Mouse (Mus musculus): ENCODE results near the gene Gm26657.
A peak's percentile ranks its signal among the peaks of the same experiment; 100 is the strongest.

Gene Gm26657

DNA sequence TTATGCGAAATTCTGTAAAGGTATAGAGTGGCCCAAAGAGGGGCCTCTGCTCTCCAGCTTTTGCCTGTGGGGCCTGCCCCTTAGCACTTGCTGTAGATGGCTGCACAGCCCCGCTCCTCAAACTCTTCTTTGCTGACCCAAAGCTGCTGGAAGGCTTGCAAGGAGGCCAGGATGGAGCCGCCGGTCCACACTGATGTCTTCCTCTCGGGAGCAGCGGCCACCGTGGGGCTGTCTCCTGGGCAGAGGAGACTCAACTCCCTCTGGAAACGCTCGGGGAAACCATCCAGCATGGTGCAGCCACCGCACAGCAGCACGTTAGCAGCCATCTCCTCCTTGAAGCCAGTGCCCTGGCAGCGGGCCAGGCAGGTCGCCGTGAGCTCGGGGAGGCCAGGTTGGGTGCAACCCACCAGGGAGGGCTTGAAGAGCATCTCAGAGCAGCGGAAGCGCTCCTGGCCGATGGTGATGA, at the start of gene Gm26657:
Gene Gm26657, plus strand, starts transcription at position 51 of the 466 bp plus-strand sequence.
- no peak for DNase-seq

DNA sequence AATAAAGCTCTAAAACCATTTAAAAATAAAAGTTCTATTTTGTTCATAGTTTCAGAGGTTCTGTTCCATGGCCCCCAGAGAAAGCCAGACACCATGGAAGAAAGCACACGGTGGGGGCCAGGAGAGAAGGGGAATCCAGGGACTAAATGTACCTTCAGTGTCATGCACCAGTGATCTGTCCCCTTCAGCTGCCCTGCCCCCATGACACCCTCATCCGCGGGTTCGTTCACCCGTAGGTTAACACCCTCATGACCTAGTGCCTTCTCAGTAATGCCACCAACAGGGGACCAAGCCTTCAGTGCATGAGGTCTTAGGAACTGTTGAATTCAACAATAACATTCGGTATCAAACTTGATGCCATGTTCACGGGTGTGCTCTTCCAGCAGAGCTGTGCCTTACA, 43.5 kb upstream of the Gm26657 start:
- DNase-seq = no peak

DNA sequence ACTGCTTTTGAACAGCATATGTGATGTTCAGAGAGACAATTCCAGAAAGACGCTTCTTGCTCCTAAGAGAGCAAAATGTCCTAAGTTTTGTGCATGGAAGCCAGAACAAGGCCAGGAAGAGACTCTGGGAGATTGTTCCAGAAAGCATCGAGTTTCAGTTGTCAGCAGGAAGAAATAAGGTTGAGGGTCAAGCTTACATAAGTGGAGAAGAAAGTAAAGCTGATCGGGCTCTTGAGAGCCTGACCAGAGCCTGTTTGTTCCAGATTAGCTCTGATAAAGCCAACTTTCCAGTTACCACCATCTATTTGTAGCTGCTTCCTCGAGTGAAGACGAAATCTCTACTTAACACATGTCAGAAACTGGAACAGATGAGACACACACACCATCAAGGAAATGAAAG, 41.2 kb upstream of the Gm26657 start:
- DNase-seq = no peak

DNA sequence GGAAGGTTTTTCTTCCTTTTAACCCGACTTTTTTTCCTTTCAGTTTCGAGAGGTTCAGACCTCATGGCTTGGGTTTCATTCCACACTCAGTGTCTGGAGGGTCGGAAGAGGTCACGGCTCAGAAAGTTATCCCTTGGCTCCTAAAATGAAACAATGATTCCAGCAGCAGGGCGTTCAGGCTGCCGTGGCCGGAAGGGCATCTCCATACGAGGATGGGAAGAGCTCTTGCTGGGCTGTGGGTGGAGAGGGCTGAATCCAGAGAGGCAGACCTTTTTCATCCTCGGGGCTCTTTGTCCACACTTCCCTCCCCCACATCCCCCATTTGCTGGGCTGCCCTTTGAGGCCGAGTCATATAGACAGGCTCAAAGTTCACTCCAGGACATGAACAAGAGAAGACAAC, 37.6 kb upstream of the Gm26657 start:
- DNase-seq = no peak

DNA sequence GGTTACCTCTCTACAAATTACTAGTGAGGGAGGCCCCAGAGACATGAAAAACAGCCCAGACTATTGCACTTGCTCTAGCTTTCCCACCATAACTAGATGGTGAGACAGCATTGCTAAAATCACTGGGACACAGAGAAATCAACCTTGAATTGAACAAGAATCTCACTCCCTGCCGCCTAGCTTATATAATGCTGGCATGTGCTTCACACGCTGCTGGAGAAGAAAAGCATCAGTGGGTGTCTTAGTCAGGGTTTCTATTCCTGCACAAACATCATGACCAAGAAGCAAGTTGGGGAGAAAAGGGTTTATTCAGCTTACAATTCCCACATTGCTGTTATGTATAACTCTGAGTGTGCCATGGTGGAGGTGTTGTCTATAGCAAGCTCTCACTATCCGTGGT, 26.7 kb upstream of the Gm26657 start:
- DNase-seq = no peak

DNA sequence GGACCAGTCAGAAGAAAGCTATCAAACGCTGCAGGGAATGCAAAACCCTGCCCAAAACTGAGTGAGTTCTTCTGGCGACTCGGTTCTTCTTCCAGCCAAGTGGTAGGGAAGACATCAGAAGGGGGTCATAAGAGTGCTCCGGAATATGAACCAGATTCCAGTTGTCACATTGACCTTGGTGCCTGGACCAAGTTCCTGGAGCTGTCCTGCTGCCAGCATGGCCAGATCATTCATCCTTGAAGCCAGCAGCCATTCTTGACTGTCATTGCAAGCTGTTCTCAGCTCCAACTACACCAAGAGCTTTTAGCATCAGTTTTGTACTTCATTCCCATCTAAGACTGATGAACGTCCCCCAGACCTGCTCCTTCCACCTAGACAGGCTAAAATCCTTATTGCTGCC, 23.1 kb upstream of the Gm26657 start:
- DNase-seq = no peak

DNA sequence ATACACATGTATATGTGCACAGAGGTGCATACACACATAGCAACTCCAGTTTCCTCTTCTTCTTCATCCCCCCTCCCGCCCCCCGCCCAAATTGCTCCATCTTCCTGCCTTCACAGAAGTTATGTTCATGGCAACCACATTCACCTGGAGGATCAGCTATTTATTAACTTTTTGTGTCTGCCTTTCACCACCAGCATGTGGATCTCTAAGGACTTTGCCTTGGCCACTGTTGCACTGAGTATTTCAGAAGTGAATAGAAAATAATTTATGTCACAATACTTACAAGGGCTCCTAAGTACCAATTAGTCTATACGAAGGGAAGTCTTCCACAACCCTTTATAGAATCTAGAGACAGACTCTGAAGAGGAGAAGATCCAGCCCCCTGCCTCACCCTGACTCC, 21.9 kb upstream of the Gm26657 start:
- DNase-seq = no peak

DNA sequence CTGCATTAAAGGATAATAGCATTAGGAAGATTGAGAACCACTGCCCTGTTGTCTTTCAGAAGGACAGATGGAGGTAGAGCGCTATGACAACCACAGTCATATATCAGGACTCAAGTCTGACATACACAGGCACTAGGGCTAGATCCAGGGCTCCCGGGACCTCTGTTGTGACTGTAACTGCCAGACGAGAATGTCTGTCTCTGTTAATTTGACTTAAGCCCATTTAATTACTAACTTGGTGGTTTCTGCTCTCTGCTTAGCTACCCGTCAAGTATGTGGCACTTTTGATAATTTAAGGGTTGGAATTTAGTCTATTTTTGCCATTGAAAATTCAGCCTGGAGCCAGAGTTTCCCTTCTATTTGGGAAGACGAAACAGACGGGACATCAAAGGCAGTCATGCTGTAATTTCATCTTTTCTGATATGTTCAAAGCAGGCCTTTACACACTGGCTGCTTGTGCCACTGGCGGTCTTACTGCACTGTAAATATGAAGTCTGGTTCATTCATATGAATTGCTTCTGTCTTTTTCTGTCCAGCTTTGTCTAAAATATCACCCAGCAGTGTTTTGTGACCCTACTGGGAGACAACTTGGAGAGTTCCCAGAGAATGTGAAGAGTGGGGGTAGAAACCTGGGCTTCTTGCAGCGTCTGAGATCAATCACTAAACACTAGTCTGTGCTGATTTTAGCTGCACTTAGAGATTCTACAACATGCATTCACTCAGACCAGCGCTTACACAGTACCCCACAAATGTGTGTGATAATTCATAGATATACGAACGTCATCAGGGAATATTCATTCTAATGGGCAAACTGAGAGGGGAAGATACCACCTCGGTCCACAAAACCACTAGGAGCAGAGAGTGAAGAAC, 21.1 kb upstream of the Gm26657 start:
- DNase-seq = no peak

DNA sequence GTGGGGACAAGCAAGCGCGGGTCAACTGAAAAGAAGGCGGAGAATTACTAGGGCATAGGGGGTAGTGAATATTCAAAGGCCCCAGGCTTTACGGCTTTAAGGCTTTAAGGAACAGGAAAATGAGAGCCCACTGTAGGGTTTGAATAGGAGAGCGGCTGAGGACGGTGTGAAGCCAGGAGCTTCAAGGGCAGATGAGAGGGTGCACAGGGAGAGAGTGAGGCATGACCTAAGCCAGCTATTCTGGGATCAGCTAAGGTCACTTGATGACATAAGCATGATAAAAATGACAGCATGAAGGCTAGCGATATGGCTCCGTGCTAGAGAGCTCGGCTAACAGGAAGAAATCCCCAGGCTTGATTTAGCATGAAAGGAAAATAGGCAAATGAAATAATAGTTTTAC, 20.4 kb upstream of the Gm26657 start:
- DNase-seq = no peak

DNA sequence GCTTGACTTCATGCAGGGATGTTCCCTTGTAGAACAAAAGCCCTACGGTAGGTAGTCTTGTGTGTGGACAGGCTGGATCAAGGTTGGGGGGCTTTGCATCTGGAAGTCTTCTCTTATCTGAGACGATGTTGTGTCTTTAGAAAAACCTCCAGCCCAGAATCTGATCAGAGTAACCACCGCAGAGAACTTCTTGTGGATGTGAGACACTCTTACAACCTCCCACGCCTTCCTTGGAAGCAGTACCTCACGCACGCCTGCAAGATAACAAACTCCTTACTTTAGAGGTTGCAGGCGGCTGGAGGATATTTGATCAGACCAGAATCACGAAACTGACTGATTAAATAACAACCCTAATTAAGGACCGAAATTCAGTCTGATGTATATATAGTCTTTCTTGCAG, 19.5 kb upstream of the Gm26657 start:
- no peak for DNase-seq

DNA sequence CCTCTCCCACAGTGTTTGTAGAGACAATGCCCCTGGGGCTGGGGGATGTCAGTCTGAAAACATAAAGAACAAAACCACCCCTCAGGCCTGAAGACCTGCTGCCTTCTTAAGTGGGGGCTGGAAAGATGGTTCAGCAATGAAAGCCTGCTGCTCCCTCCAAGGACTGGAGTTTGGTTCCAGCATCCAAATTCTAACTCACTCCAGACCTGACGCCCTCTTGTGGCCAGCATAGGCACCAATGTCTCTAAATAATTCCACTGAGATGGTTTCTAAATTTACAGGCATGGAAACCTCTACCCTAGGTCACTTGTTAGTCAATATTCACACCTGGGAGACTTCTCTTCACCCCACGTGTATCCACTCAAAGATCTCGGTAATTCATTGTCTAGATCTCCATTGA, 18.4 kb upstream of the Gm26657 start:
- peak; percentile 26 to 31 for DNase-seq

DNA sequence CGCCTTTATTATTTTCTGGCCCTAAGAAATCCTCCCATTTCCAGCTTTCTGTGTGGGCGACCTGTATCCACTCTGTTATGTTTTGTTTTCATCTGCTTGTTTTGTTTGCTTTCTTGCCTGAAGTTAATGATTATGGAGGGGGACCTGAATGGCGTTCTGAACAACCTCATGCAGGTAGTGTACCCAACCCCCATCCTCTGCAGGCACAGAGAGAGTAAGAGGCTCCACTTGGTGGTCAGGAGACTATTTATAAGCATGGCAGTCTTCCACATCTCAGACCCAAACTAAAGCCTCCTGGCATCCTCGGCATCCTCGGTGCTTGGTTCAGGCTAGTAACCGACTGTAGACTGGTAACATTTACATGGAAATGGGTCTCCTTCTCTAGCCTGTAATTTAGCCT, 17.5 kb upstream of the Gm26657 start:
- no peak for DNase-seq

DNA sequence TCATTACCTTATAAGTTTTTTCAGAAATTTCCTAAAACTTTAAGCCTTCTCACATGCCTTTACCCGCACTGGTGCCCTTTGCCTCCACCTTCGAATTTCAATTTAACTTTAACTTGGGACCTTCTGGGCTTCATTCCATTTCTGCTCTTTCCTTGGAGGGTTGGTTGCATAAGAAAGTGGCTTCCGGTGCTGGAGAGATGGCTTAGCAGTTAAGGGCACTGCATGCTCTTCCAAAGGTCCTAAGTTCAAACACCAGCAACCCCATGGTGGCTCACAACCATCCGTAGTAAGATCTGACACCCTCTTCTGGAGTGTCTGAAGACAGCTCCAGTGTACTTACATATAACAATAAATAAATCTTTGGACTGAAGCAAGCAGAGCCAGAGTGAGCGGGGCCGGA, 16.6 kb upstream of the Gm26657 start:
- DNase-seq = no peak

DNA sequence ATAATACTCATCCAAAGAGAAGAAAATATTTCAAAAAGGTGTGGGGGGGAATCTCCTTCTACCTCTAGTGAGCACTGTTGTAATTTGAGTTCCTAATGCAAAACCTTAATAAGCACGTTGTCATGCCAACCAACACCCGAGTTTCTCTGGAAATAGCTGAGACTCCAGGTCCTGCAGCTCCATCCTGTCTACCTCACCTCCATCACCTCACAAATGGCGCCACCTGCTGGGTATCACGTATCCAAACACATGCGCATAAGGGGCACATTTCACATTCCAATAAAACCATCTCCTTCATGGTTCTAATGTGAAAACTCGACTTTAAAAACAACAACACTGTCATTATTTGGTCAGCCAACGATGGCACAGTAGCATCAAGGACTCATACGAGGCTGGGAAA, 14.0 kb upstream of the Gm26657 start:
- DNase-seq = no peak

DNA sequence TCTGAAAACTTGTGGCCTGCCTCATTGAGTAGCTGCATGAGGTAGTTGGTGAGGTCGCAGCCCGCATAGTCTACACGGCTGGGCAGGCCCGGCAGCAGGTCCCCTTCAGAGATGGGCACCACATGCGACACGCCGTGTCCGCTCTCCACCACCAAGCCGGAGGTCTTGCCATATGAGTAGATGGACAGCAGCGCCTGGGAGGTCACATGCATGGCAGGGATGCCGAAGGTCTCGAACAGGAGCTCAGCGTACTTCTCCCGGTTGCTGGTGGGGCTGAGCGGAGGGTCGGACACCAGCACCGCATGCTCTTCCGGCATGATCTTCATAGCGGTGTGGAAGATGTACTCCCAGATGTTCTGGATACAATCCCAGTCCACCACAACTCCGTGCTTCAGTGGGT, 741 bp downstream of the Gm26657 start:
- no peak for DNase-seq

DNA sequence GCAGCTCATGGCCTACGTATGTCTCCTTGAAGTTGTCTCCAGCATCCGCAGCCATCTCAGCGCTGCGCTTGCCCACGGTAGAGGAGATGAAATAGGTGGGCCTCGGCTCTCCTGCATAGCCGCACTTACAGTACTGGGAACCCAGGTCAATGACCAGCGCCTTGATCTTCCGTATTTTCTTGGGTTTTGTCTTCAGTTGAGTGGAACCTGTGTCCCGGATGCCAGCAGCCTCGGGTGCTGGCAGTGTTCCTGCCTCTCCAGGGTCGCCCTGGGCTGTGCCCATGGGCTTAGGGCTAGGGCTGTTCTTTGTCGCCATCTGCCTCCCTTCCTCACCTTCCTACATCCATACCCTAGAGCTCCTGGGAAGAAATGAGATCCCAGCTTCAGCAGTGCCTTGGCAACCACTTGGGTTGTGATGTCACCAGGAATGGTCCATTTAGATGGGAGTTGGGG, 1.2 kb downstream of the Gm26657 start, which contains the start of gene Actl7b:
Gene Actl7b, minus strand, starts transcription at position 403 of the 453 bp plus-strand sequence.
- no peak for DNase-seq

DNA sequence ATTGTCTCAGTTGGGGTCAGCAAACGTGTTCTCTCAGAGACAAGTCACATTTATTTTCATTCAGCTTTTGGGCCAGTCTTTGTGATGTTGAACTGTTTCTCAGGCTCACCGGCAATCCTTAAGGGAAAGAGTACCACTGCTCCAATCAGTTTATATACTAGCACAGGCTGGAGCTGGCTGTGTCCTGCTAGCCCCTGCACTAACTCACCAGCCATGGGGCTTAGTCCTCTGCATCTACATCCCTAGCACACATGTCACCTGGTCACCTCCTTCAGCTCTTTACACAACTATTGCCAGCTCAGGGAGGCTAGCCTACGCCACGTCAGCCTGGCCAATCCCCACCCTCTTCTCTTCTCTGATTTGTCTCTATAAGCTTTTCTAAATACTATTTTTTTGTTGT, 2.8 kb downstream of the Gm26657 start:
- DNase-seq = no peak

DNA sequence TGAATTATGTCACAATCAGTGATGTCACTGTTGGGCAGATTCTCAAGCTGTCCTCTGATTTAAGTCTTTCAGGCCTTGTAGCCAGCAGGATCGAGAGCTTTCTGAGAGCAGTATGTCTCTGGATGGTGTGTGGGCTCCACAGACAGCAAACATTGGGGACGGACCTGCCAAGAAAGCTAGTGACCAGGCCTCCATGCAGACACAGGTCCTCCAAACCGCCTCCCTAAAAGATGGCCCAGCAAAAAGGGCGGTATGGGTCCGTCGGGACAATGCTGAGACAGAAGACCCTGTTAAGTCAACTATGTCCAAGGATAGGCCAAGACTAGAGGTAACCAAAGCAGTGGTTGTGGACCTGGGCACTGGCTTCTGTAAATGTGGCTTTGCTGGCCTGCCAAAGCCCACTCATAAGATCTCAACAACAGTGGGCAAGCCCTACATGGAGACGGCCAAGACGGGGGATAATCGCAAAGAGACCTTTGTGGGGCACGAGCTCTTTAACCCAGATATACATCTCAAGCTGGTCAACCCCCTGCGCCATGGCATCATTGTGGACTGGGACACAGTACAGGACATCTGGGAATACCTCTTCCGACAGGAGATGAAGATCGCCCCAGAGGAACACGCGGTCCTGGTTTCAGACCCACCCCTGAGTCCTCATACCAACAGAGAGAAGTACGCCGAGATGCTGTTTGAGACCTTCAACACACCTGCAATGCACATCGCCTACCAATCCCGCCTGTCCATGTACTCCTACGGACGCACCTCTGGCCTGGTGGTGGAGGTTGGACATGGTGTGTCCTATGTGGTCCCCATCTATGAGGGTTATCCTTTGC, 3.7 kb downstream of the Gm26657 start, which contains the start of gene Actl7a:
Gene Actl7a, plus strand, starts transcription at position 51 of the 833 bp plus-strand sequence.
- DNase-seq = no peak

DNA sequence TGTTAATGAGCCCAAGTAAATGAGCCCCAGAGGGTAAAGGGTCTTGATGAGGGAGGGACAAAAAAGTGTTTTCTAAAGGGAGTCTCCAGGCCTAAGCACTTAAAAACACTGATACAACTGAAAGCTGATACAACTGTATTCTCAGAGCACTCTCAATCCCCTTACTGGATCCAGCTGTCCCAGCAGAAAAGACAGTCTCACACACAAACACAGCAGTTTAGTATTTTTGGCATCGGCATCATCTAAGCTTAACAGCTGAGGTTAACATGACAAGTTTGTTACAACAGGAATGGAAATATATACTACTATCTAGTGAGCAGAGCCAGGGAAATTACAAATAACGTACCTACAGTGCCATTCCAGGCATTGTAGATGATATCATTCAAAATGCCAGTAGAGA, 6.5 kb downstream of the Gm26657 start:
- no peak for DNase-seq

DNA sequence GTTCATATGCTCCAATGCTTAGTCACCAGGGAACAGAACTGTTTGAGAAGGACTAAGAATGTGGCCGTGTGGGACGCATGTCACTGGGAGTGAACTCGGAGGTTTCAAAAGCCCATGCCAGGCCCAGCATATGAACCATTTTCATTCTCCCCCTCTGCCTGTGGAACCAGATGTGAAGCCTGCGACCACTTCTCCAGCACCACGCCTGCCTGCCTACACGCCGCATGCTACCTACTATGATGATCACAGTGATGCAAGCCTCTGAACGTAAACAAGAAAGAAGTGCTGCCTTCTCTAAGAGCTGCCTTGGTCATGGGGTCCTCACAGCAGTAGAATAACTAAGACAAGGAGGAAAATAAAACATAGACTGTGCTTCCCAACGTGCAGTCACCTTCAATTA, 7.6 kb downstream of the Gm26657 start:
- DNase-seq = no peak

DNA sequence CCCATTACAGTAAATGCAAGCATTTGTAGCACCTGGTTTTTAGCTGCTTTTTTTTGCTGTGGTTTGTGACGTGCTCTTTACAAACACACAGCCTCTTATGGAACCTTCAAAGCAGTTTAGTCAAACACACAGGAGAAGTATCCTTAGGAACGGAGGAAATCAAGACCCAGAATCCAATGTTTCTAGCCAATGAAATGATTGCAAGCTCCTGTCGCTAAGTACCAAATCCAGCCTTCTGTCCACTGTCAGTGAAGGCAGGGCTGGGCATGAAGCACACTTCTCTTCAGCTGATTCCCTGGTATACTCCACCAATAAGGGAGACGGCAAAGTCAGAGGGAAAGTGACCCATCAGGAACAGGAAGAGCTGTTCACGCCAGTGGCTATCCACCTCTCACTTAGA, 16.2 kb downstream of the Gm26657 start:
- no peak for DNase-seq

DNA sequence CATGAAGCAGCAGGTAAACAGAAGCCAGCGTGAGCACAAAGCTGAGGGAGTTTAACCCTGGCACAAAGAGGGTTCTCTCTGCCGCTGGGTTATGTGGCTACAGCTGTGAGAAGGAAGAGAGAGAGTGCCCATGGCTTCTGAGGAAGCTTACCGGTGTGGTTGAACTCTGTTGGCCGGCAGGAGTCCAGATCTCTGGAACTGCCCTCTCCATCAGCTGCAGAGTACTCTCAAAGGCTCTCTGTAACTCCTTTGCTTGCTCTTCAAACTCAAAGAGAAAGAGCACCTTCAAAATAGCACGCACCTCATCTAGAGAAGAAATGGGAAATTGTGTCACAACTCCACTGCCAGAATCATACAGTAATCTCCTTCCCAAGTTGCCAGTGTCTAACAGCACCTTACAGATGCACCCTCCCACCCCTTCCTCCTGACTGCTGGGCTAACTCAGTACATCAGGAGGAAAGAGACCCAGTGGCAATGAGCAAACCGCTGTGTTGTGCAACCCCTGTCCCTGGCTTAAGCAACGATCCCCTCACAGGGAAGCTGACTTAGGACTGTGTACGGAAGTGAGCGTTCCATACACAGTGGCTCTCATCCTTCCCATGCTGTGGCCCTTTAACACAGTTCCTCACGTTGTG, 17.2 kb downstream of the Gm26657 start:
- DNase-seq = no peak

DNA sequence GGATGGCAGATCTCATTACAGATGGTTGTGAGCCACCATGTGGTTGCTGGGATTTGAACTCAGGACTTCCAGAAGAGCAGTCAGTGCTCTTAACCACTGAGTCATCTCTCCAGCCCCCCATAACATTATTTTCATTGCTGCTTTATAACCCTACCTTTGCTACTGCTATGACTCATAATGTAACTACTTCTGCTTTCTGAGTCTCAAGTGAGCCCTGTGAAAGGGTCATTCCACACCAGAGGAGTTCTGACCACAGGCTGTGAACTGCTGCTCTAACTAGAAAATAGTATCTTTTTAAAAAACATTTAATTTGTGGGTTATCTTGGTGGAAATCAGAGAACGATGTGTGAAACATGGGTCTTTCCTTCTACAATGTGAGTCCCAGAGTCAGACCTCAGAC, 17.8 kb downstream of the Gm26657 start:
- no peak for DNase-seq

All from cerebellum, adult 18-20 months (tissue).